Mouse (Mus musculus) C2C12 (cell line): Measurements from ENCODE around the gene Gpr27.

Experiments used
- CEBPB ChIP-seq: IDR thresholded peaks from one replicate; pipeline ENCODE4 v1.6.1; 2011; ENCODE audit warnings: low read depth, mild to moderate bottlenecking, control low read depth, moderate library complexity
- CTCF ChIP-seq: IDR thresholded peaks from one replicate; pipeline ENCODE4 v1.5.1; 2011; ENCODE audit not compliant: control insufficient read depth, insufficient read depth, insufficient read length
- FOSL1 ChIP-seq: IDR thresholded peaks from one replicate; pipeline ENCODE4 v1.8.0; 2011; ENCODE audit warnings: mild to moderate bottlenecking, low read length; ENCODE audit not compliant: poor library complexity, insufficient read depth, severe bottlenecking
- MAX ChIP-seq: IDR thresholded peaks from one replicate; pipeline ENCODE4 v1.6.1; 2011; ENCODE audit warnings: mild to moderate bottlenecking, control low read depth
- MYOD1 ChIP-seq: IDR thresholded peaks from one replicate; pipeline ENCODE4 v1.6.1; 2011; ENCODE audit warnings: low read depth; ENCODE audit not compliant: control insufficient read depth, insufficient read length
- MYOG ChIP-seq: IDR thresholded peaks from one replicate; pipeline ENCODE4 v1.6.1; 2011; ENCODE audit not compliant: control insufficient read depth, insufficient read length; ENCODE audit errors: extremely low read depth
- USF1 ChIP-seq: IDR thresholded peaks from one replicate; pipeline ENCODE4 v1.6.1; 2011; ENCODE audit warnings: low read depth, mild to moderate bottlenecking, control low read depth, moderate library complexity

GRCm38 (mm10) chr6:99663232-99663631 lies 29.2 kb upstream of the Gpr27 start:
- TF ChIP-seq MAX (no peak), CTCF (no peak), MYOD1 (no peak), FOSL1 (no peak), MYOG (no peak), USF1 (no peak), CEBPB (no peak)
